Mouse (Mus musculus) urinary bladder, postnatal 4 days (tissue): ENCODE results near the gene Has1.

Source experiments
- DNase-seq, 2 experiments: peaks; one replicate each; pipeline ENCODE4 v3.0.0; 2021 to 2022; ENCODE audit warnings: low spot score in 2 of 2

The Has1 gene

GRCm38 (mm10) chr17:17855064-17855838 is at the start of gene Has1:
Has1 (minus strand) TSS chr17:17855205.
- DNase-seq: no peak

GRCm38 (mm10) chr17:17900768-17901167 is 45.8 kb upstream of the Has1 start:
- DNase-seq: no peak

DNA sequence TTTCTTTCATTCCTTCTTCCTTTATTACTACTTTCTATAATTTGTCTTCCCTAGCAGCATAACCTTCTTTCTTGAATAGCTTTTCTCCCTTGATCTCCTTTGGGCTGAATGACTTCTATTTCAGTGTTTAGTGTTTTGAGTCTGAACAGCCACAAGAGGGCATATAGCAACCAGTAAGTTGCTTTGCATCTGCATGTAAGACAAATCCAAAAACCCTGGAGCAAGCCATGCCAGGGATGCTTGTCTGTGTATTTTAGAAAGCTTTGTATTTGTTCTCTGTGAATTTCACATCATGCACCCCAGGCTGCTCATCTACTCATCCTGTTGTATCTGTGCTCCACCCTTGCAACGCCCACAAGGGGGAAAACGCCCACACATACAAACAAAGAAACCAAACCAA is 44.3 kb upstream of the Has1 start:
- no peak for DNase-seq

DNA sequence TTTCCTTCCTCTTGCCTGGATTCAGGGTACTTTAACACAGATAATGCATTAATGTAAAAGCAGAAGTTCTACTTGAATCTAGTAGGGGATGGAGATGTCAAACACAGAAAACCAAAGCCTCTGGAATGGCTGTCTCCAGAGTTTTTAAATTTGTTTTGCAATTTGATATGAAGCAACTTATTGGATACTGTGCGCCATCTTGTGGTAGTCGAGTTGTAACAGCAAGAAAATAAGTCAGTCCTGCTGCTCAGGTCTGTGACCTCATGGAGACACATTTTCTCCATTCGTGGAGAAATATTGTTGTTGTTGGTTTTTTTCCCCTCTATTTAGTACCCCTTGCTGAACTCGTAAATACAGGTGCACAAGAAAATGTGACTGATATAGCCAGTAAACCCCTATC is 41.0 kb upstream of the Has1 start:
- DNase-seq: no peak

DNA sequence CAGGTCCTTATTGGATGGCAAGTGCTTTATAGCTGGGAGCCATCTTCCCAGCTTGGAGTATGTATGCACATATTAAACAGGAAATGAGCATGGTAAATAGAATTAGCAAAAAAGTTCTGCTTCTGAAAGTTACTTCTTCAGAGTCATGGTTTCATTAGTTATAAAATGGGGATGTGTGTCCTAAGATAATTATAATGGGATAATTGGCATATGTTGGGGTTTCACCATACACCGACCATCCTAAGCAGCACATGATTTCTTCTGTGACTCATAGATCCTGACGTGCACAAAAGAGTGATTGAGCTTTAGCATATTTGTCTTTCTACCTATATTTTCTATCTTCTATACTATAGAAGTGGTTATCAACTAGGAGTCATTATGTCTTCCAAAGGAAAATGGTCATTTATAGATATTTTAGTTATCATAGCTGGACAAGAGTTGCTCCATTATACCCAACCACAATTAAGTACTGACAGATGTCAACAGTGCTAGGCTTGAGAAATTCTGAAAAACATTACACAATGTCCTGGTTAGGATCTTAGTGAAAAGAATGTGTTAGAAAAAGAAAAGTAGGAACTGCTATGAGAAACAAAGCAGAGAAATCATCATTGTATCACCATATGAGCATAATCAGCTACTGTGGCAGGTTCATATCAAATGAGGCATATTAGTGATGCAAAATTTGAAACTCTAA is 34.9 kb upstream of the Has1 start:
- DNase-seq: no peak

DNA sequence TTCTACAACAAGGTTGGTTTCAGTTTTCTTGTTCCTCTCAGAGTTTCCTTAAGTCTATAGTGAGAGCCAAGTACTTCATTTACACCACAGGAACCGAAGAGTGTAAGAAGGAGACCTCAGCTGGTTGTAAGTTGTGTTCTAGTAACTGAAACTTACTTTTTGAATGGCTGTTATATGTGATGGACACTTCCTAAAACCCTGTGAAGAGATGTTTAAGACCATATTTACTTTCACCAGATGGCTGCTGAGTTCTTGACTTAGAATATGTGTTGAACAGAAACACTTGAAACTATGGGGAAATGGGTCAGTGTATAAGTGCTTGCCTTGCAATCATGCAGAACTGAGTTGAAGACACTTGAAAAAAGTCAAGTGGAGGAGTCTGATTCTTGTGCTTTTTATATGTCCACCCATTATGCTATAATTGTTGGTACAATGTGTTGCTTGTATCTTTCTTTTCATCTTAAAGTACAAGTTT is 32.8 kb upstream of the Has1 start, which contains the start of the genes Fpr2 and Fpr3:
Gene Fpr2 (plus strand): TSS at position 51 of the 475 bp plus-strand sequence.
Gene Fpr3 (plus strand): TSS at position 79 of the 475 bp plus-strand sequence.
- no peak for DNase-seq

- DNase-seq: no peak
Observed at GRCm38 (mm10) chr17:17883840-17884239, 28.8 kb upstream of the Has1 start, which contains the start of gene Fpr1. Fpr1 (minus strand) TSS chr17:17883940.

DNA sequence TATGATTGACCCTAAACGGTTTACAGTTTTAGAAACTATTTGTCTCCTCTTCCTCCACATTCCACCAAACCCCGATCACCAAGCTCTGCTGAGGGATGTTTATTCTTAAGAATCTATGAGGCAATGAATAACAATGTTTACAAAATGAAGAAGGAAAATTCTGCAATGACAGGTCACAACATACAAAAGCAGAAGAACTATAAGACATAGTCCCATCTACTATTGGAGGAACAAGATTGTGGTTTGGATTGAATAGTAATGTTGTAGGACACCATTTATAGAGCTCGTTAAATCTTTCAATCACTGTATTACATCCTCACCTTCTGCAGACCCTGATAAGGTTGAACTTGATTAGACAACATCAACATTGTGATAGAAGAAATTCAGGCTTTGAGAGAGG is 27.7 kb upstream of the Has1 start:
- DNase-seq: no peak

GRCm38 (mm10) chr17:17879347-17879746 is 24.3 kb upstream of the Has1 start:
- no peak for DNase-seq

DNA sequence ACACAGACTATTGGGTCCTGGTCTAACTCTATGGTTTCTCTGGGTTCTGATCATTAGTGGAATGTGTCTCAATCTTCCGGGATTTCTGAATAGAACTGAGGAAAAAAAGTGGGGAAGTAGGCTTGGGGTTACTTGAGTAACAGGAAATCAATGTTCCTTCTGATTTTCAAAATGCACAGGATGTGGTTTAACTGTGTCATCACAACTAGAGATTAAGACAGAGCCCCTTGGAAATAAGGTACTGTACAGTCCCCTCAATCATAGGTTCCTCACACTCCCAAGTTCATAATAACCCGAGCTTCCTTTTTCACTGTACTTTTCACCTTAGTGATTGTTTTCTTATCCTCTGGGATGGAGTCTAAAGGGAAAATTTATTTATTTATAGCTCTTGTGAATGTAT is 16.7 kb upstream of the Has1 start:
- DNase-seq: no peak

DNA sequence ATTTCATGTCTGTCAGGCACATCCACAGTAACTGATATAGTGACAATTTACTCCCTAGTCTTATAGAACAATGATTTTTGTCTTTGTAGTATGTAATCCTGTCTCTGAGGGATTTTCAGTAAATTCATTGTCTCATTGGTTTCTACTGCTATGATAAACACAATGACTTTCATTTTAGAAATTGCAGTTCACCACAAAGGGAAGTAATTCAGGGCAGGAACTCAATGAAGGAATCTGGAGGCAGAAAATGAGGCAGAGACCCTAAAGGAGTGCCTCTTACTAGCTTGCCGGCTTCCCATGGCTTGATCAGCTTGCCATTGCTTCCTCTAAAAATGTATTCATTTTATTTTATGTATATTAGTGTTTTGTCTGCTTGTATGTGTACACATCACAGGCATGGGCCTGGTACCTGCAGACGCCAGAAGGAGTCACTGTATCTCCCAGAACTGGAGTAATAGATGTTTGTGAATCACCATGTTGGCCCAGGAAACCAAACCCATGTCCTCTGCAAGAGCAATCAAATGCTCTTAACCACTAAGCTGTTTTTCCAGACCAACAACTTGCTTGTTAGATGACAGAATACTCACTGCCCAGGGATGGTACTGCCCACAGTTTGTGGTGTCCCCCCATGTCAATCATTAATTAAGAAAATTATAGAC is 16.0 kb upstream of the Has1 start:
- DNase-seq: no peak

DNA sequence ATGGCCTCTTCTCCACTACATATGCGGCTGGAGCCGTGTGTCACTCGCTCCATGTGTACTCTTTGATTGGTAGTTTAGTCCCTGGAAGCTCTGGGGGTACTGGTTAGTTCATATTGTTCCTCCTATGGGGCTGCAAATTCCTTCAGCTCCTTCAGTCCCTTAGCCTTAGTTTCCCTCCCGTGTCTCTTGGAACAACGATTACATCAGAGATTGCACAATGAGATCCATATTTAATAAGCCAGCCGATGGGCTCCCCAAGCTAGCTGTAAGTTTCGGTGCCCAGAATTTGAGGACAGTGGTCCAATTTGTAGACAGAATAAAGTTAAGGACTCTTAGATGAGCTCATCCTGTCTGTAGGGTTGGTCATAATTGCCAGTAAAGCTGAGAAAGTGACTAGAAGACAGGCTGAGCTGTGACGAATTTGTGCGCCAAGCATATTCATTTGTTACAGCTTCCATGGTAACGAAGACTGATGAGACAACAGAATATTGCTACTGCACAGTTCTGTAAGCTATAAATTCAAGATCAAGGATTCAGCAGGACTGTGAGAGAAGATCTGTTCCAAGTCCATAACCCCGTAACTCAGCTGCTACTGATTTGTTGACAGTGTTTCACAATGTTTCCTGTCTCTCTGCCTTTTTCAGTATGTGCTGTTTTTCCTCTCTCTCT is 11.9 kb upstream of the Has1 start:
- no peak for DNase-seq

- no peak for DNase-seq
Observed at GRCm38 (mm10) chr17:17865168-17865567, 10.2 kb upstream of the Has1 start.

DNA sequence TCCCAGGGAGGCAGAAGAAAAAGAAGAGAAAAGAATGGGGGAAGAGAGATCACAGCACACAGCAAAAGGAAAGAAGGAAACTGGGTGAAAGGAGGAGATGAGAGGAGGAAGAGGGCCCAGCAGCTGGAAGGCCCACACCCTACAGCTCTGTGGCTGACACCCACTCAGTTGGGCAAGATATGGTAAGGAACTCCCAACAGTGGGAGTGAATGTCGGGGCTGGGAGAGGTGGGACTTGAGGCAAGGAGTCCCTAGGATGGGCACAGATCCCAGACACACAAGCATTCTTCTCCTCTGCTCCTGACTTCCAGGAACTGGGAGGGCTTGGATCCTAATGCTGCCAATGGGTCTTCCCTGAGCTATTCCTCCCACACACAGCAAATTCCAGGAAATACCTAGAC is 7.4 kb upstream of the Has1 start:
- no peak for DNase-seq

DNA sequence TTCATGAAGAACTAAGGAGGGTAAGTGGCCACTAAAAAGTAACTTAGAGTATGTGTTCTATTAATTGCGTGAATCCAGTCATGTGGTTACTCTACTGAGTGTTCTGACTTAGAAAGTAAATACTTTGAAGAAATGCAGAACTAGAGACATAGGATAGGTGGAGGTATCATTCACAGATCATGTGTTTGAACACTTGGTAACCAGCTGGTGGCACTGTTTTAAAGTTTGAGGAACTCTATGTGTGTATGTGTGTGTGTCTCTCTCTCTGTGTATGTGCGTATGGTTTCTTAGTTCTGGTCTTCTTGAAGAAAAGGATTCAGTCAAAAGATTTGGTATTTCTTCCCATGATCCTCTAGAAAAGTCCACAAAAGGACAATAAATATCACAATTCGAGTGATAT is 5.1 kb upstream of the Has1 start:
- DNase-seq: no peak

DNA sequence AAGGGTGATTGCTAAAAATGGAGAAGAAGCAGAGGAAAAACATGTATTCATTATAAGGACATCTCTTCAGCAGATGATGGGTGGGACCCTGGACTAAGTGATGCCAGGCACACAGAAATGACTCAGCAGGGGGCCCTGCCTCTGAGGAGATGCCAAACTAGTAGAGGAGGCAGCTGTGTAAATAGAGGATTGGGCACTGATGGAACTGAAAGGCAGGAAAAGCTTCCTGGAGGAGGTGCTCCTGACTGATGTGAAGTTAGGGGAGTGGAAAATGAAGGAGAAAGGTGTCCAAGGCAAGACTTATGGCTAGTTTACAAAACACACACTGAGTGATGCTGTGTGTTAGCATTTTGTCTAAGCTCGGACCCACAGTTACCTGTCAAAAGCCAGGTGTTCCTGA is 2.4 kb upstream of the Has1 start:
- DNase-seq: no peak

GRCm38 (mm10) chr17:17856612-17857011 is 1.6 kb upstream of the Has1 start:
- no peak for DNase-seq

DNA sequence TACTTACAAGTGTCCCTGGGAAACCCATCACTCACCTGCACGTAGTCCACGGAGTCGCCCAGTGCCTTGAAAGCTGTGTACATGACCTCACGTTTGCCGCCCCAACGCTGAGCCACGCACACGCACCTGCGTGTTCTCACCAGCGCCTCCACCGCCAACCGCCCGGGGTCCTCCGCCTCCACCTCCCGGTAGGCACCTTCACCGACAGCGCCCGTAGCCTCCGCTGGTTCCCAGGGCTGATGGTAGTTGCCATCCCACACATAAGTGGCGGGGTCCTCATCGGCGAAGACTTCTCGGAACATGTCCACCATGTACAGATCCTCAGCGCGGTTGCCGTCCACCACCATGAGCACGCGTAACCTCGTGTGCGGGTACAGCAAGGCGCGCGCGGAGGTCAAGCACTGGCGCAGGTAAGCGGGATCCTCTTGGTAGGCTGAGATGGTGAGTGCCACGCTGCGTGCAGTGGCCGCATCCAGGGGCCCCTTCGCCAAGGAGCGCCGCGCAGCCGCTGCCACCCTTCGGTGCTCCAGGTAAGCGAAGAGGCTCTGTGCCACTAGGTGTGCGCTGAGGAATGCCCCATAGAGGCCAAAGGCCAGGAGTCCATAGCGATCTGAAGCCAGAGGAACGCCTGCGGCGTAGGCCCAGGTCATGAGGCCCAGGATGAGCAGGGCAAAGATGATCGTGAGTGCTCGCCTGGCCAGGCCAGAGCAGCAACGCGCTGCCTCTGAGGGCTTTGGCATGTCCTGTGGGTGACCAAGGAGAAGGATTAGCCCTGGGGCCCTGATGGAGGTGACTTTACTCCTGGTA is 4.9 kb downstream of the Has1 start:
- no peak for DNase-seq

DNA sequence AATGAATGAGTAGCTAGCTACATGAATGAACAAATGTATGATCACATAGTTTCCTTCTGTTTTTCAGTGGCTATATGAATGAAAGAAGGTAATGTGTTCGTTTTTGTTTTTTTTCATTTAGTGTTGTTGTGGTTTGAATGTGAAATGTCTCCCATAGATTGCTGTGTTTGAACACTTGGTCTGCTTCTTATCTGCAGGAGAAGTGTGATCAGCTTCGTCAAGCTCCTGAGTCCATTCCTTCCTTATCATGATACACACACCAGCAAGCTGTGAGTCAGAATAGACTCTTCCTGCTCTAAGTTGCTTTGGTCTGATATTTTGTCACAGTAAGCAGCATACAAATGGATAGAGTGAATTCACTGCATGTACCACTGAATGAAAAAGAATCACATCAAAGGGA is 6.0 kb downstream of the Has1 start:
- no peak for DNase-seq

DNA sequence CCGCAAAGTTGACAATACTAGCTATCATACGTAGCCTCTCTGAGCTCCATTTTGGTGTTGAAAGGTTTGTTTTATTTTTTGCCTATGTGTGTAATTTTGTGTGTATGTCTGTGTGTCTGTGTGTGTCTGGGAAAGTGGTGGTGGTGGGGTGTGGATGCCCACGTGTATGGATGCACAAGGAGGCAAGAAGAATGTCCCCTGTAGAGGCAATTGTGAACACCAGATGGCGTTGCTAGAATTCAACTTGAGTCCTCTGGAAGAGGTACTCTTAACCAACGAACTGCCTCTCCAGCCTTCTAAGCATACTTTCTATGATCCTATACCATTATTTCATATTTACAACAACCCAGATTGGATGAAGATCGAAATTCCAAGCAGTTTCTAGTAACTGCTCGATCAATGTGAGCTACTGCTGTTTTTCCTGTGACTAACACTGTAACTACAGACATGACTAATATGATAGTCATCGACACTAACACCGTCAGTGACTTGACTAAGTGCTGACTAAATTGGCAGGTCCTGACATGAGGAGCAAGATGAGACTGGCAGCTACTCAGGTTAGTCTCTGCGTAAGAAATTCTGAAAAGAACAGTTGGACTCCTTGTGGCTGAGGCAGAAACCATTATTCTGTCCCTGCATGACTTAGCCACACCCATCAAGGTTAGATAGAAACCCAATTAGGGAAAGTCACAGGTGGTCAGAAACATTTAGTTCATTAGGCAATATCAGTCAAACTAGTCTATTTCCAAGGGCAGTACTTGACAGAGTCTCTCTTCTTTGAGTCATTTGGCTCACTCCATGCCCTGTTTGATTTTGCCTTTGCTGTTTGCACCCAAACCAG is 9.6 kb downstream of the Has1 start:
- DNase-seq: no peak
